Mouse (Mus musculus) MEL (cell line): ENCODE results near the gene Zfp830.

Experiments used
- CHD2 ChIP-seq: IDR thresholded peaks from 2 replicates; pipeline ENCODE4 v1.6.1; 2011; ENCODE audit warnings: low read length, improper control_type of control experiment
- CTCF ChIP-seq, 3 experiments: IDR thresholded peaks in 2 of 3; conservative IDR thresholded peaks in 1 of 3; 2 replicates each; pipeline ENCODE4 v1.5.1; 2011 to 2012; ENCODE audit warnings: low read length in 3 of 3, low read depth in 2 of 3, mild to moderate bottlenecking in 2 of 3, improper control_type of control experiment in 1 of 3, inconsistent platforms in 1 of 3, mixed read lengths in 1 of 3, moderate library complexity in 1 of 3; ENCODE audit not compliant: control insufficient read depth in 1 of 3, insufficient read depth in 1 of 3, poor library complexity in 1 of 3, severe bottlenecking in 1 of 3
- E2F4 ChIP-seq: IDR thresholded peaks from 2 replicates; pipeline ENCODE4 v1.6.1; 2011; ENCODE audit warnings: low read depth, low read length, improper control_type of control experiment, borderline replicate concordance
- ELF1 ChIP-seq: IDR thresholded peaks from 2 replicates; pipeline ENCODE4 v1.6.1; 2014; ENCODE audit warnings: low read depth, mild to moderate bottlenecking, inconsistent platforms, low read length, improper control_type of control experiment, moderate library complexity
- EP300 ChIP-seq, 2 experiments: IDR thresholded peaks; 2 replicates each; pipeline ENCODE4 v1.6.1; 2011; ENCODE audit warnings: improper control_type of control experiment in 2 of 2, low read length in 2 of 2, low read depth in 1 of 2, mild to moderate bottlenecking in 1 of 2
- GATA1 ChIP-seq: IDR thresholded peaks from 2 replicates; pipeline ENCODE4 v1.6.1; 2011; ENCODE audit warnings: low read depth, low read length, improper control_type of control experiment
- MXI1 ChIP-seq: IDR thresholded peaks from 2 replicates; pipeline ENCODE4 v1.6.1; 2011; ENCODE audit warnings: mild to moderate bottlenecking, low read depth, low read length, improper control_type of control experiment
- POLR2A ChIP-seq, 2 experiments: IDR thresholded peaks; 2 replicates each; pipeline ENCODE4 v1.6.1; 2011 to 2012; ENCODE audit warnings: low read length in 2 of 2, mild to moderate bottlenecking in 2 of 2, control low read depth in 1 of 2, improper control_type of control experiment in 1 of 2, low read depth in 1 of 2, moderate library complexity in 1 of 2; ENCODE audit not compliant: control insufficient read depth in 1 of 2, insufficient read depth in 1 of 2, poor library complexity in 1 of 2
- POLR2AphosphoS2 ChIP-seq: IDR thresholded peaks from 2 replicates; pipeline ENCODE4 v1.6.1; 2011; ENCODE audit warnings: low read length, improper control_type of control experiment
- RCOR1 ChIP-seq: IDR thresholded peaks from 2 replicates; pipeline ENCODE4 v1.6.1; 2012; ENCODE audit warnings: low read depth, mild to moderate bottlenecking, inconsistent platforms, low read length, improper control_type of control experiment
- SIN3A ChIP-seq: IDR thresholded peaks from 2 replicates; pipeline ENCODE4 v1.6.1; 2012; ENCODE audit warnings: low read length, improper control_type of control experiment, inconsistent platforms
- TCF12 ChIP-seq: IDR thresholded peaks from 2 replicates; pipeline ENCODE4 v1.6.1; 2014; ENCODE audit warnings: low read depth, mild to moderate bottlenecking, inconsistent platforms, low read length, improper control_type of control experiment, moderate library complexity
- ZC3H11A ChIP-seq: IDR thresholded peaks from 2 replicates; pipeline ENCODE4 v1.6.1; 2012; ENCODE audit warnings: low read depth, mild to moderate bottlenecking, inconsistent platforms, low read length, improper control_type of control experiment

GRCm38 (mm10) chr11:82764438-82764924 is 336 bp downstream of the Zfp830 start:
- TF ChIP-seq POLR2A (IDR thresholded peaks at IDR 0.05; ENCODE audit: control insufficient read depth in 1 of 2, insufficient read depth in 1 of 2, low read depth in 1 of 2, low read length in 2 of 2, poor library complexity in 1 of 2) (peak in 1 of 2 experiments; percentile 96; a peak in 1 of 4 replicates), POLR2AphosphoS2 (no peak), CTCF (IDR thresholded peaks at IDR 0.05 in 2 of 3, conservative IDR thresholded peaks at IDR 0.05 in 1 of 3; ENCODE audit: control insufficient read depth in 1 of 3, insufficient read depth in 1 of 3, low read depth in 2 of 3, low read length in 3 of 3, poor library complexity in 1 of 3, severe bottlenecking in 1 of 3) (no peak), MXI1 (peak; percentile 21; the same call in 1 of the 2 replicates), TCF12 (no peak), ELF1 (no peak), ZC3H11A (no peak), GATA1 (no peak), EP300 (IDR thresholded peaks at IDR 0.05; ENCODE audit: low read depth in 1 of 2, low read length in 2 of 2) (no peak), CHD2 (no peak), RCOR1 (no peak; the same call in 1 of the 2 replicates), E2F4 (no peak), SIN3A (0 out of 2 replicates have a peak, but pooled peaks have one; percentile 7)
